Mouse (Mus musculus): Measurements from ENCODE around the gene Noxo1. TPM values are rescaled to one million over a fixed set of nuclear protein-coding genes. Genes with fewer than 3 reads are reported as not detected.

Gene Noxo1
- polyA plus RNA-seq (2012) = 0.02 TPM in 1 of 2 replicates, not detected in the other

GRCm38 (mm10) chr17:24696011-24696697 lies at the start of gene Noxo1, which contains the start of gene Gfer:
Noxo1 (plus strand) TSS chr17:24696234.
Gfer (minus strand) TSS chr17:24696156.
- TF ChIP-seq GATA1 (IDR thresholded peaks at IDR 0.05; ENCODE audit: low read length) = no peak
- no peak for TF ChIP-seq TAL1 (IDR thresholded peaks at IDR 0.05; ENCODE audit: low read length)
- Histone ChIP-seq H3K27me3 (ENCODE audit: control insufficient read depth) (peaks cover 22% of the 10 kb centered on the region), H3K36me3 (ENCODE audit: control insufficient read depth) (peaks cover 39% of the 10 kb centered on the region), H3K9me3 (ENCODE audit: control insufficient read depth, low read length) (no peaks in the 10 kb centered on the region), H3K4me3 (replicated peaks) (peak within 1 kb of the TSS; percentile 96), H3K4me1 (ENCODE audit: control insufficient read depth) (peaks cover 45% of the 10 kb centered on the region)

- H3K4me1 ChIP-seq (ENCODE audit: control insufficient read depth) = peaks cover 24% of the 10 kb centered on the region
- H3K27me3 ChIP-seq (ENCODE audit: control insufficient read depth) = peaks cover 39% of the 10 kb centered on the region
Measured at GRCm38 (mm10) chr17:24646381-24646780, 49.7 kb upstream of the Noxo1 start.

GRCm38 (mm10) chr17:24647493-24647892 lies 48.5 kb upstream of the Noxo1 start:
- Histone ChIP-seq H3K27me3 (ENCODE audit: control insufficient read depth) (peaks cover 49% of the 10 kb centered on the region), H3K4me3 (replicated peaks) (no peak overlapping the region), H3K4me1 (ENCODE audit: control insufficient read depth) (peaks cover 24% of the 10 kb centered on the region), H3K36me3 (ENCODE audit: control insufficient read depth) (no peaks in the 10 kb centered on the region), H3K9me3 (ENCODE audit: control insufficient read depth, low read length) (no peaks in the 10 kb centered on the region)
- no peak for TF ChIP-seq GATA1 (IDR thresholded peaks at IDR 0.05; ENCODE audit: low read length)
- no peak for TF ChIP-seq TAL1 (IDR thresholded peaks at IDR 0.05; ENCODE audit: low read length)

More at GRCm38 (mm10) chr17:24646381-24646780, 49.7 kb upstream of the Noxo1 start:
- no peak overlapping the region for H3K4me3 ChIP-seq (replicated peaks)
- no peaks in the 10 kb centered on the region for H3K9me3 ChIP-seq (ENCODE audit: control insufficient read depth, low read length)
- no peak for TF ChIP-seq TAL1 (IDR thresholded peaks at IDR 0.05; ENCODE audit: low read length)
- TF ChIP-seq GATA1 (IDR thresholded peaks at IDR 0.05; ENCODE audit: low read length) = no peak
- H3K36me3 ChIP-seq (ENCODE audit: control insufficient read depth) = no peaks in the 10 kb centered on the region; the same call in 1 of the 2 replicates

GRCm38 (mm10) chr17:24648731-24649377 lies 47.2 kb upstream of the Noxo1 start:
- no peak overlapping the region for H3K4me3 ChIP-seq (replicated peaks)
- peaks cover 24% of the 10 kb centered on the region for H3K4me1 ChIP-seq (ENCODE audit: control insufficient read depth)
- H3K27me3 ChIP-seq (ENCODE audit: control insufficient read depth) = peaks cover 58% of the 10 kb centered on the region
- H3K9me3 ChIP-seq (ENCODE audit: control insufficient read depth, low read length) = no peaks in the 10 kb centered on the region
- no peak for TF ChIP-seq TAL1 (IDR thresholded peaks at IDR 0.05; ENCODE audit: low read length)
- TF ChIP-seq GATA1 (IDR thresholded peaks at IDR 0.05; ENCODE audit: low read length) = no peak
- no peaks in the 10 kb centered on the region for H3K36me3 ChIP-seq (ENCODE audit: control insufficient read depth)

- Histone ChIP-seq H3K36me3 (ENCODE audit: control insufficient read depth) (no peaks in the 10 kb centered on the region), H3K4me3 (replicated peaks) (peak overlapping the region; percentile 55), H3K4me1 (ENCODE audit: control insufficient read depth) (peaks cover 26% of the 10 kb centered on the region), H3K9me3 (ENCODE audit: control insufficient read depth, low read length) (no peaks in the 10 kb centered on the region), H3K27me3 (ENCODE audit: control insufficient read depth) (peaks cover 64% of the 10 kb centered on the region)
- no peak for TF ChIP-seq TAL1 (IDR thresholded peaks at IDR 0.05; ENCODE audit: low read length)
- TF ChIP-seq GATA1 (IDR thresholded peaks at IDR 0.05; ENCODE audit: low read length) = no peak
Measured at GRCm38 (mm10) chr17:24649581-24650069, 46.4 kb upstream of the Noxo1 start.

- TF ChIP-seq TAL1 (IDR thresholded peaks at IDR 0.05; ENCODE audit: low read length) = no peak
- TF ChIP-seq GATA1 (IDR thresholded peaks at IDR 0.05; ENCODE audit: low read length) = no peak
- peak within 1 kb of the TSS; percentile 55 for H3K4me3 ChIP-seq (replicated peaks)
- no peaks in the 10 kb centered on the region for H3K36me3 ChIP-seq (ENCODE audit: control insufficient read depth)
- H3K27me3 ChIP-seq (ENCODE audit: control insufficient read depth) = peaks cover 64% of the 10 kb centered on the region
- H3K4me1 ChIP-seq (ENCODE audit: control insufficient read depth) = peaks cover 20% of the 10 kb centered on the region
- H3K9me3 ChIP-seq (ENCODE audit: control insufficient read depth, low read length) = no peaks in the 10 kb centered on the region
Measured at GRCm38 (mm10) chr17:24650070-24650616, 45.9 kb upstream of the Noxo1 start, which contains the start of gene Slc9a3r2. Slc9a3r2 (minus strand) TSS chr17:24650327.

GRCm38 (mm10) chr17:24650766-24651165 lies 45.3 kb upstream of the Noxo1 start:
- Histone ChIP-seq H3K9me3 (ENCODE audit: control insufficient read depth, low read length) (no peaks in the 10 kb centered on the region), H3K27me3 (ENCODE audit: control insufficient read depth) (peaks cover 64% of the 10 kb centered on the region), H3K4me3 (replicated peaks) (no peak overlapping the region), H3K36me3 (ENCODE audit: control insufficient read depth) (no peaks in the 10 kb centered on the region), H3K4me1 (ENCODE audit: control insufficient read depth) (peaks cover 20% of the 10 kb centered on the region)
- TF ChIP-seq TAL1 (IDR thresholded peaks at IDR 0.05; ENCODE audit: low read length) (no peak), GATA1 (IDR thresholded peaks at IDR 0.05; ENCODE audit: low read length) (no peak)

- TF ChIP-seq TAL1 (IDR thresholded peaks at IDR 0.05; ENCODE audit: low read length) = no peak
- no peak for TF ChIP-seq GATA1 (IDR thresholded peaks at IDR 0.05; ENCODE audit: low read length)
- peaks cover 20% of the 10 kb centered on the region for H3K4me1 ChIP-seq (ENCODE audit: control insufficient read depth)
- peaks cover 73% of the 10 kb centered on the region for H3K27me3 ChIP-seq (ENCODE audit: control insufficient read depth)
- no peaks in the 10 kb centered on the region for H3K36me3 ChIP-seq (ENCODE audit: control insufficient read depth)
- H3K4me3 ChIP-seq (replicated peaks) = no peak overlapping the region
- no peaks in the 10 kb centered on the region for H3K9me3 ChIP-seq (ENCODE audit: control insufficient read depth, low read length)
Measured at GRCm38 (mm10) chr17:24651835-24652234, 44.2 kb upstream of the Noxo1 start.

Measured in erythroblast, embryonic 14.5 days (primary cell).